ENCODE assay signal across 8 mouse cellular contexts in the genomic region with DNA sequence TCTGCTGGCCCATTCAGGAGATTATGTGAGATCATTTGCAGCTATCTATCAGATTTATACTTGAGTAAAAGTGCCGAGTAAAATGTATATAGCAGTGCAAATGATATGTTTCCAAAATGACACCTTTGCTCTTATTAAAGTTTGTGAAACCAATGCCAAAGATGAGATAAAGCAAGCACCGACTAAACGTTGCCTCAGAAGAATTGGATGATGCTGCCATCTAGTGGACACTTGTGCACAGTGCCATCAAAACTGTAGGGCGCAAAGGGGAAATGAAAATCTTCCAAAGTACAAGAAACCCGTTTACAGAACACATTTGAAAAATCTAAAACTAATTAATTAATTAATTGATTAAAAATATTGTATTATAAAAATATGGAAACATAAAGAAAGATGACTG.
A peak's percentile ranks its signal among the peaks of the same experiment; 100 is the strongest.
DNase-seq lines count a peak whose midpoint lies in the region.

No protein-coding gene starts in this region.

- no peak overlapping the region for H3K27ac ChIP-seq in limb, embryonic 10.5 days

- H3K36me3 ChIP-seq in limb, embryonic 10.5 days: no peaks in the 10 kb centered on the region

- no peaks in the 10 kb centered on the region for H3K4me1 ChIP-seq in limb, embryonic 10.5 days

- DNase-seq in ovary, postnatal 14 days (ENCODE audit: low spot score): peak; percentile 23
- no peak for DNase-seq in ovary, adult 18-20 months (ENCODE audit: low spot score)
- peak; percentile 57 for DNase-seq in R1 (ENCODE audit: low read depth, low spot score)
- DNase-seq in embryo, embryonic 9.5 days (ENCODE audit: extremely low spot score): peak; percentile 54
- peak; percentile 39 for DNase-seq in hindlimb bud, embryonic 11.5 days (ENCODE audit: extremely low spot score, low read depth, low spot score)
- DNase-seq in limb, embryonic 10.5 days (ENCODE audit: low spot score): peak; percentile 44
- DNase-seq in neural tube, embryonic 10.5 days (ENCODE audit: extremely low spot score, low spot score): peak; percentile 28
- DNase-seq in gastrocnemius, adult 8-10 months (ENCODE audit: low spot score in 2 of 2): no peak

- H3K27me3 ChIP-seq in limb, embryonic 10.5 days (ENCODE audit: low read depth, poor library complexity, severe bottlenecking): no peaks in the 10 kb centered on the region

- no peaks in the 10 kb centered on the region for H3K9me3 ChIP-seq in limb, embryonic 10.5 days (replicated peaks)

- H3K4me3 ChIP-seq in limb, embryonic 10.5 days: no peak overlapping the region

- WGBS in limb, embryonic 10.5 days: 13% methylated on average over 5 of the region's 5 CpGs

Comparison
In these comparisons a context has a peak if more than half of its experiments do, and no peak if none do; other contexts are left out.
1. DNase-seq: peak in ovary, postnatal 14 days (single experiment), R1 (single experiment), embryo, embryonic 9.5 days (single experiment), hindlimb bud, embryonic 11.5 days (single experiment), limb, embryonic 10.5 days (single experiment) and neural tube, embryonic 10.5 days (single experiment); none in ovary, adult 18-20 months (single experiment) and gastrocnemius, adult 8-10 months (0 of 2).